Mouse (Mus musculus) liver, embryonic 12.5 days (tissue): ENCODE results near the gene Foxn3. TPM values are rescaled to one million over a fixed set of nuclear protein-coding genes. Genes with fewer than 3 reads are reported as not detected.

Experiments
- ATAC-seq: fragments of 200-750 bp; cut with Nextera tagmentation; 2 replicates; pipeline ENCODE4 v1.8.0; 2017; ENCODE audit warnings: moderate number of reproducible peaks, mild to moderate bottlenecking, moderate library complexity
- H3K27ac ChIP-seq: fragments of 300-500 bp; sonication (generic); 2 replicates; pipeline ENCODE4 v1.5.1; 2016; ENCODE audit warnings: mild to moderate bottlenecking
- H3K27me3 ChIP-seq: fragments of 300-500 bp; sonication (generic); replicated peaks from 2 replicates; pipeline ENCODE4 v1.6.1; 2016; ENCODE audit warnings: mild to moderate bottlenecking, moderate library complexity
- H3K36me3 ChIP-seq: fragments of 300-500 bp; sonication (generic); 2 replicates; pipeline ENCODE4 v1.6.1; 2016; ENCODE audit warnings: mild to moderate bottlenecking, moderate library complexity
- H3K4me1 ChIP-seq: fragments of 300-500 bp; sonication (generic); 2 replicates; pipeline ENCODE4 v1.6.1; 2016
- H3K4me2 ChIP-seq: fragments of 300-500 bp; sonication (generic); 2 replicates; pipeline ENCODE4 v1.6.1; 2016; ENCODE audit warnings: mild to moderate bottlenecking, moderate library complexity
- H3K4me3 ChIP-seq: fragments of 300-500 bp; sonication (generic); 2 replicates; pipeline ENCODE4 v1.5.1; 2016; ENCODE audit warnings: mild to moderate bottlenecking, moderate library complexity
- H3K9ac ChIP-seq: fragments of 300-500 bp; sonication (generic); 2 replicates; pipeline ENCODE4 v1.6.1; 2016; ENCODE audit warnings: mild to moderate bottlenecking, moderate library complexity
- H3K9me3 ChIP-seq: fragments of 300-500 bp; sonication (generic); replicated peaks from 2 replicates; pipeline ENCODE4 v1.6.1; 2016; ENCODE audit warnings: mild to moderate bottlenecking, moderate library complexity
- WGBS: fragments of 180-500 bp; shearing (Covaris S2); methylation state at CpG from one replicate; pipeline ENCODE4 v1.1.7; 2016; ENCODE audit not compliant: insufficient replicate concordance; 5-methylcytosine and 5-hydroxymethylcytosine counted together
- polyA plus RNA-seq: library from polyadenylated mRNA; unstranded; fragments of >200 nt; fragmentation: Nextera tagmentation; extraction: Ambion mirVana; gene quantifications from 2 replicates; pipeline ENCODE4 v1.2.1, GENCODE M21; 2016

Gene Foxn3
- polyA plus RNA-seq, 1 experiment from 2014 or later: 25.8 TPM

GRCm38 (mm10) chr12:99406697-99407317 is 156.6 kb downstream of the Foxn3 start:
- Histone ChIP-seq H3K4me2 (peak overlapping the region; percentile 59), H3K27me3 (no peaks in the 10 kb centered on the region), H3K36me3 (no peaks in the 10 kb centered on the region), H3K4me3 (peak overlapping the region; percentile 37), H3K9ac (0 out of 2 replicates have a peak overlapping the region, but pooled peaks have one; percentile 9), H3K9me3 (peaks cover 5% of the 10 kb centered on the region; the same call in 1 of the 2 replicates), H3K27ac (peak overlapping the region; percentile 23; the same call in 1 of the 2 replicates), H3K4me1 (peaks cover 33% of the 10 kb centered on the region)
- 48% methylated on average over 15 of the region's 15 CpGs for WGBS
- ATAC-seq: peak; percentile 24; the same call in 1 of the 2 replicates

- no peak for ATAC-seq
- 49% methylated on average over 9 of the region's 9 CpGs for WGBS
- no peaks in the 10 kb centered on the region for H3K27me3 ChIP-seq
- 0 out of 2 replicates have a peak overlapping the region, but pooled peaks have one; percentile 14 for H3K9ac ChIP-seq
- H3K36me3 ChIP-seq: no peaks in the 10 kb centered on the region
- H3K4me3 ChIP-seq: no peak overlapping the region
- H3K27ac ChIP-seq: 0 out of 2 replicates have a peak overlapping the region, but pooled peaks have one; percentile 51
- peaks cover 33% of the 10 kb centered on the region for H3K4me1 ChIP-seq
- peak overlapping the region; percentile 59 for H3K4me2 ChIP-seq
- H3K9me3 ChIP-seq: peaks cover 5% of the 10 kb centered on the region; the same call in 1 of the 2 replicates
These were observed 157.1 kb downstream of the Foxn3 start for GRCm38 (mm10) chr12:99406254-99406653.

- 72% methylated on average over 4 of the region's 4 CpGs for WGBS
- ATAC-seq: no peak
These were observed 158.0 kb downstream of the Foxn3 start for GRCm38 (mm10) chr12:99405401-99405800.

GRCm38 (mm10) chr12:99403004-99403403 is 160.4 kb downstream of the Foxn3 start:
- Histone ChIP-seq H3K4me3 (no peak overlapping the region), H3K27ac (no peak overlapping the region), H3K36me3 (no peaks in the 10 kb centered on the region), H3K9ac (no peak overlapping the region), H3K4me2 (no peak overlapping the region), H3K4me1 (peaks cover 22% of the 10 kb centered on the region), H3K27me3 (no peaks in the 10 kb centered on the region), H3K9me3 (peaks cover 5% of the 10 kb centered on the region; the same call in 1 of the 2 replicates)
- ATAC-seq: no peak
- WGBS: 75% methylated on average over 5 of the region's 5 CpGs

More at GRCm38 (mm10) chr12:99405401-99405800, 158.0 kb downstream of the Foxn3 start:
- H3K27me3 ChIP-seq: no peaks in the 10 kb centered on the region
- peaks cover 33% of the 10 kb centered on the region for H3K4me1 ChIP-seq
- H3K4me3 ChIP-seq: no peak overlapping the region
- H3K4me2 ChIP-seq: no peak overlapping the region
- H3K27ac ChIP-seq: no peak overlapping the region
- peaks cover 5% of the 10 kb centered on the region; the same call in 1 of the 2 replicates for H3K9me3 ChIP-seq
- no peak overlapping the region for H3K9ac ChIP-seq
- no peaks in the 10 kb centered on the region for H3K36me3 ChIP-seq

GRCm38 (mm10) chr12:99400907-99401306 is 162.5 kb downstream of the Foxn3 start:
- no peak overlapping the region for H3K9ac ChIP-seq
- 85% methylated on average over 8 of the region's 8 CpGs for WGBS
- H3K27me3 ChIP-seq: no peaks in the 10 kb centered on the region
- peaks cover 4% of the 10 kb centered on the region; the same call in 1 of the 2 replicates for H3K4me1 ChIP-seq
- no peak overlapping the region for H3K4me2 ChIP-seq
- ATAC-seq: no peak
- no peak overlapping the region for H3K4me3 ChIP-seq
- no peaks in the 10 kb centered on the region for H3K36me3 ChIP-seq
- no peak overlapping the region for H3K27ac ChIP-seq
- peaks cover 5% of the 10 kb centered on the region; the same call in 1 of the 2 replicates for H3K9me3 ChIP-seq

- H3K4me3 ChIP-seq: no peak overlapping the region
- no peaks in the 10 kb centered on the region for H3K27me3 ChIP-seq
- H3K4me2 ChIP-seq: no peak overlapping the region
- H3K9me3 ChIP-seq: peaks cover 5% of the 10 kb centered on the region; the same call in 1 of the 2 replicates
- 61% methylated on average over 4 of the region's 4 CpGs for WGBS
- H3K4me1 ChIP-seq: peaks cover 7% of the 10 kb centered on the region
- no peak overlapping the region for H3K27ac ChIP-seq
- H3K36me3 ChIP-seq: no peaks in the 10 kb centered on the region
- H3K9ac ChIP-seq: no peak overlapping the region
- ATAC-seq: no peak
These were observed 163.8 kb downstream of the Foxn3 start for GRCm38 (mm10) chr12:99399575-99399974.

GRCm38 (mm10) chr12:99396461-99396860 is 166.9 kb downstream of the Foxn3 start:
- WGBS: 63% methylated on average over 1 of the region's 1 CpGs
- H3K27me3 ChIP-seq: no peaks in the 10 kb centered on the region

GRCm38 (mm10) chr12:99395082-99395481 is 168.3 kb downstream of the Foxn3 start:
- Histone ChIP-seq H3K4me3 (no peak overlapping the region), H3K27ac (0 out of 2 replicates have a peak overlapping the region, but pooled peaks have one; percentile 37), H3K27me3 (no peaks in the 10 kb centered on the region), H3K9me3 (no peaks in the 10 kb centered on the region), H3K9ac (no peak overlapping the region), H3K4me2 (no peak overlapping the region), H3K4me1 (peaks cover 36% of the 10 kb centered on the region), H3K36me3 (no peaks in the 10 kb centered on the region)
- 75% methylated on average over 3 of the region's 3 CpGs for WGBS
- ATAC-seq: no peak

More at GRCm38 (mm10) chr12:99396461-99396860, 166.9 kb downstream of the Foxn3 start:
- Histone ChIP-seq H3K4me2 (no peak overlapping the region), H3K9me3 (no peaks in the 10 kb centered on the region), H3K27ac (no peak overlapping the region), H3K36me3 (no peaks in the 10 kb centered on the region), H3K4me1 (peaks cover 25% of the 10 kb centered on the region), H3K4me3 (no peak overlapping the region), H3K9ac (no peak overlapping the region)
- no peak for ATAC-seq

- 45% methylated on average over 5 of the region's 5 CpGs for WGBS
- ATAC-seq: no peak
- Histone ChIP-seq H3K27ac (0 out of 2 replicates have a peak overlapping the region, but pooled peaks have one; percentile 37), H3K4me3 (no peak overlapping the region), H3K4me2 (no peak overlapping the region), H3K9ac (no peak overlapping the region), H3K9me3 (no peaks in the 10 kb centered on the region), H3K27me3 (no peaks in the 10 kb centered on the region), H3K4me1 (peaks cover 36% of the 10 kb centered on the region), H3K36me3 (no peaks in the 10 kb centered on the region)
These were observed 168.7 kb downstream of the Foxn3 start for GRCm38 (mm10) chr12:99394676-99395075.

- Histone ChIP-seq H3K4me1 (peaks cover 36% of the 10 kb centered on the region), H3K36me3 (no peaks in the 10 kb centered on the region), H3K4me3 (peak overlapping the region; percentile 86), H3K9me3 (no peaks in the 10 kb centered on the region), H3K27ac (no peak overlapping the region), H3K4me2 (peak overlapping the region; percentile 98), H3K27me3 (no peaks in the 10 kb centered on the region), H3K9ac (peak overlapping the region; percentile 86)
- ATAC-seq: no peak
- WGBS: 49% methylated on average over 11 of the region's 11 CpGs
These were observed 169.3 kb downstream of the Foxn3 start for GRCm38 (mm10) chr12:99393867-99394630.

GRCm38 (mm10) chr12:99392944-99393866 is 170.2 kb downstream of the Foxn3 start:
- H3K36me3 ChIP-seq: peaks cover 7% of the 10 kb centered on the region
- peak overlapping the region; percentile 98 for H3K4me2 ChIP-seq
- WGBS: under 1% methylated on average over 70 of the region's 71 CpGs
- ATAC-seq: peak; percentile 61
- peak overlapping the region; percentile 86 for H3K9ac ChIP-seq
- peak overlapping the region; percentile 86 for H3K4me3 ChIP-seq
- H3K27ac ChIP-seq: peak overlapping the region; percentile 82
- H3K4me1 ChIP-seq: peaks cover 36% of the 10 kb centered on the region
- no peaks in the 10 kb centered on the region for H3K27me3 ChIP-seq
- H3K9me3 ChIP-seq: no peaks in the 10 kb centered on the region
